Mouse (Mus musculus): Measurements from ENCODE around the gene Tnfrsf1b. TPM values are rescaled to one million over a fixed set of nuclear protein-coding genes. Genes with fewer than 3 reads are reported as not detected.

The Tnfrsf1b gene
- 7.9 and 8.3 TPM in 2 replicates for polyA plus RNA-seq (2015; fragmentation: Nextera tagmentation; extraction: Ambion mirVana)

DNA sequence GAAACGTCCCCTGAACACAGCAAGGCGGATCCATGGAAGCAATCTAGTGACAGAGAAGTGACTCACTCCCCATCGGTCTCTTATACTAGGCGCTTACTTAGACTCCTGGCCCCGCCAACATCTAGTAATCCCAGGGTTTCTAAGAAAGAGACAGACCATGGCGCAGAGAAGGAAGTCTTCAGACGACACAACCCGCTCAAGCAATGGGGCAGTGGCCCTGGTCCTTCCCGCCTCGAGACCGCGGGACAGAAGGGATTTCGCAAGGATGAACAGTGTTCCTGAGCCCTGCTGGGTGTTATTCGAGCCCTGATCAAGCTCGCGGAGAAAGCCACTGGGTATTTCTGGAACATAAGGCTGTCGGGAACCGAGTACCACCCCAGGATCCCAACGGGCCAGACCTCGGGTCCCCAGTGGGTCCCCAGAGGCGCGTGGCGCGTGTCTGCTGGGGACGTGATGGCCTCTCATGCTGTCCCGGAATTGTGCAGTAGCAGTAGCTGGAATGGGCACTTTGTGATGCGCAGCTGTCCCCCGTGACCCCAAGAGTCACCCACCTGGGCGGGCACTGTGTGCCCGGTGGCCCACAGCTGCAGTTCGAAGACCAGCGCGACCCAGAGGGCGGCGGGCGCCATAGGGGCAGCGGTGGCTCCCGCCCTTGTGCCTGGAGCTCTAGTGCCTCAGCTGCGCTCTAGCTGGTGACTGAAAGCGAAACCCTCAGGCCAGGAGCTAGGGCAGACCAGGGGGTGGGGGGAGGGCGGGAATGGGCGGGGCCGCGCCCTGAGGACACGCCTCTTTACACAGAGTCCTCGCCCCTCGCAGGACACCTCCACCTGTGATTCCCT is at the start of gene Tnfrsf1b:
Gene Tnfrsf1b (minus strand): TSS at position 698 of the 839 bp plus-strand sequence.
- peak; percentile 85 for ATAC-seq (ENCODE audit: insufficient read depth, low FRiP score)
- WGBS, result 2% methylated on average over 47 of the region's 47 CpGs
- Histone ChIP-seq H3K36me3 (ENCODE audit: control insufficient read depth, insufficient read depth, low read length) (no peaks in the 10 kb centered on the region), H3K27ac (ENCODE audit: low read length) (no peak within 1 kb of the TSS), H3K4me1 (ENCODE audit: control insufficient read depth, insufficient read depth, low read length) (0 out of 2 replicates have a peak, but pooled peaks cover 3% of the 10 kb centered on the region), H3K9ac (ENCODE audit: low read length) (peak within 1 kb of the TSS; percentile 69), H3K9me3 (replicated peaks; ENCODE audit: control insufficient read depth, low read length) (no peaks in the 10 kb centered on the region), H3K4me3 (replicated peaks; ENCODE audit: low read length) (peak within 1 kb of the TSS; percentile 54), H3K4me2 (ENCODE audit: low read depth, low read length) (peak within 1 kb of the TSS; percentile 66), H3K27me3 (ENCODE audit: control insufficient read depth, insufficient read depth, low read length) (peaks cover 18% of the 10 kb centered on the region)

DNA sequence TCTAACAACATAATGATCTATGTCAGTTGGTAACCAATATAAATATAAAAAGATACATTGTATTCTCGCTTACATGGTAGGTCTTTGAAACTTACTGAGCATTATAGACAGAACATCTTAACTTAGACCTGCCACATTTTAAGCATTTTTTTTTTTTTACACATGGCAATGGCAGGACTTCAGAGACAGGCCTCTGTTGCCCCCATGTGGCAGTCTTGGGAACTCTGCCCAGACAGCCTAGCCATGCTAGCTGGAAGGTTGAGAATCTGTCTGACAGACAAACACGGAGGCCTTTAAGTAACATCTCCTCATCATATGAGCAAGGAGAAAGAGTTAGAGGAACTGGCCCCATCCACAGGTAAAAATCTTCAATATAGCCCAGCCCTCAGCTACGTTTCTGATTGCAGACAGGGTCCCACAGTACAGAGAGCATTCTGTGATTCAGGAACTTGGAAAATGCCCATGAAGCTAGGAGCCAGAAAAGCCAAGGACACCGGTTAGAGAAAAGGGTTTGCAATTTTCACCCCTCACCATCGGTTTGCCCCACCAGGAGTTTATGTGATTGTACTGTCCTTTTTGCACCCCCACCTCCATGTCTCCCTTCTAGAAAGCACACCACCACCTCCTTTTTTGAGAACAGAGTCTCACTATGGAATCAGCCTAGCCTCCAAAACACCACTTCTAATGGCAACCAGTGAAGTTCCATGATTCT is 49.1 kb upstream of the Tnfrsf1b start:
- 51% methylated on average over 5 of the region's 5 CpGs for WGBS
- no peak overlapping the region for H3K9ac ChIP-seq (ENCODE audit: low read length)
- no peak overlapping the region for H3K4me2 ChIP-seq (ENCODE audit: low read depth, low read length)
- no peak overlapping the region for H3K27ac ChIP-seq (ENCODE audit: low read length)
- H3K27me3 ChIP-seq (ENCODE audit: control insufficient read depth, insufficient read depth, low read length), result no peaks in the 10 kb centered on the region
- no peaks in the 10 kb centered on the region for H3K9me3 ChIP-seq (replicated peaks; ENCODE audit: control insufficient read depth, low read length)
- H3K36me3 ChIP-seq (ENCODE audit: control insufficient read depth, insufficient read depth, low read length), result no peaks in the 10 kb centered on the region
- no peaks in the 10 kb centered on the region; the same call in 1 of the 2 replicates for H3K4me1 ChIP-seq (ENCODE audit: control insufficient read depth, insufficient read depth, low read length)
- no peak overlapping the region for H3K4me3 ChIP-seq (replicated peaks; ENCODE audit: low read length)
- ATAC-seq (ENCODE audit: insufficient read depth, low FRiP score), result no peak

DNA sequence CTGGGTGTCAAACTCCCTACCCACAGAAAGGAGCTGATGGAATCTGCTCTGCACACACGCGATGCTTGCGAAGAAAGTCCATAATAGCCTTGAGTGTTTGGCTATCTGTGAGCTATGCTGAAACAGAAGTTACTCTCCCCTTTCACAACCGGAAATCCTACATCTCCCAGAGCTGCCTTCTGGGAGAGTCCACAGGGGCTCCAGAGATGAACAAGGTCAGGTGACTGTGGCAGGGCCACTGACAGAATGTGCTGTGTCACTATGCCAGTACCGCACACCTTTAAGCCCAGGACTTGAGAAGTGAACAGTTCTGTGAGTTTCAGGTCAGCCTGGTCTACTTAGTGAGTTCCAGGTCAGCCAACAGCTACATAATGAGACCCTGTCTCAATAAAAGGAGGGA is 47.9 kb upstream of the Tnfrsf1b start:
- H3K4me3 ChIP-seq (replicated peaks; ENCODE audit: low read length), result no peak overlapping the region
- no peak overlapping the region for H3K9ac ChIP-seq (ENCODE audit: low read length)
- ATAC-seq (ENCODE audit: insufficient read depth, low FRiP score), result no peak
- H3K4me1 ChIP-seq (ENCODE audit: control insufficient read depth, insufficient read depth, low read length), result no peaks in the 10 kb centered on the region
- no peaks in the 10 kb centered on the region for H3K36me3 ChIP-seq (ENCODE audit: control insufficient read depth, insufficient read depth, low read length)
- WGBS, result 75% methylated on average over 5 of the region's 5 CpGs
- no peaks in the 10 kb centered on the region for H3K9me3 ChIP-seq (replicated peaks; ENCODE audit: control insufficient read depth, low read length)
- no peak overlapping the region for H3K27ac ChIP-seq (ENCODE audit: low read length)
- H3K27me3 ChIP-seq (ENCODE audit: control insufficient read depth, insufficient read depth, low read length), result no peaks in the 10 kb centered on the region
- no peak overlapping the region for H3K4me2 ChIP-seq (ENCODE audit: low read depth, low read length)

DNA sequence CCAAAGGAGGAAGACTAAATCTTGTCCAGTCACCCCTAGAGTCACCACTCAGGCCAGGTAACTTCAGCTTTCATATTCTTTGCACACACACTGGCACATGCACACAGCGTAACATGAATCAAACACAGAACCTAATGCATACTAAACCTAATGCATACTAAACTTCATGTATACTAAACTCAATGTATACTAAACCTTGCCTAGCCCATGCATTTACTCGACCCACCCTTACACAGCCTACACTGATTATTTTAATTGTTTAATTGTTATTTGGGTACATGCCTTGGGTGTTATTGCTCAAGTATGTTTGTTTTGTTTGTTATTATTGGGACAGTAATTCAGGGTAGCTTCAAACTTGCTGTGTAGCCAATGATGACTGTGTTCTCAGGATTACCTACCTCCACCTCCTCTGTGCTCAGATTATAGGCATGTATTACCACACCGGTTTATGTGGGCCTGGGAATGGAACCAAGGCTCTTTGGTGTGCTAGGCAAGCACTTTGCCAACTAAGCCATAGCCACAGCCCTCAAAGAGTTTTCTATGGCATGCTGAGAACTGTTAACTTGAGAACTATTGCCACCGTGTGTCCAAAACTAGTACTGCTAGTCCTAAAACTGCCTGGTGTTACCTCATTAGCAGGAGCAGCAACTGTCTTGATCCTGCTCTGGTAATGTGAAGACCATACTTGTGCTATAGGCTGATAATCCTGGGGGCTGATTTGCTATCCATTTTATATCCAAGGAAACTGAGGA is 39.9 kb upstream of the Tnfrsf1b start:
- Histone ChIP-seq H3K9ac (ENCODE audit: low read length) (no peak overlapping the region), H3K4me3 (replicated peaks; ENCODE audit: low read length) (no peak overlapping the region), H3K9me3 (replicated peaks; ENCODE audit: control insufficient read depth, low read length) (no peaks in the 10 kb centered on the region), H3K27ac (ENCODE audit: low read length) (no peak overlapping the region), H3K27me3 (ENCODE audit: control insufficient read depth, insufficient read depth, low read length) (no peaks in the 10 kb centered on the region), H3K4me1 (ENCODE audit: control insufficient read depth, insufficient read depth, low read length) (no peaks in the 10 kb centered on the region), H3K4me2 (ENCODE audit: low read depth, low read length) (no peak overlapping the region), H3K36me3 (ENCODE audit: control insufficient read depth, insufficient read depth, low read length) (no peaks in the 10 kb centered on the region)
- peak; percentile 29; the same call in 1 of the 2 replicates for ATAC-seq (ENCODE audit: insufficient read depth, low FRiP score)
- WGBS, result 44% methylated on average over 4 of the region's 4 CpGs

DNA sequence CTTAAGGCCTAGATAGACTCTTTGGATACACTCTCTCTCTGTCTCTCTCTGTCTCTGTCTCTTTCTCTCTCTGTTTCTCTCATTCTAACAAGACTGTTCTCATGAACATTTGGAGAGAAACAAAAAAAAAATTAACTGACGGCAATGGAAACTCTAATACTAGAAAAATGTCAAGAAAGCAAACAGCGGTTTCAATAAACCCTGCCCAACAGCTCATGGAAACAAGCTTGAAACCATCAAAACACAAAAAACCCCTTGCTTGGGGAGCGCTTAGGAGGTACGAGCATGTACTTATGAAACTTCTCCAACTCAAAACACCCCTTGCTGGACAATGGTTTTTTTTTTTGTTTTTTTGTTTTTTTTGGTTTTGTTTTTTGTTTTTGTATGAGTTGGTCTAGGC is 38.0 kb upstream of the Tnfrsf1b start:
- H3K4me2 ChIP-seq (ENCODE audit: low read depth, low read length), result no peak overlapping the region
- 92% methylated on average over 4 of the region's 4 CpGs for WGBS
- H3K27me3 ChIP-seq (ENCODE audit: control insufficient read depth, insufficient read depth, low read length), result no peaks in the 10 kb centered on the region
- H3K4me3 ChIP-seq (replicated peaks; ENCODE audit: low read length), result no peak overlapping the region
- no peak for ATAC-seq (ENCODE audit: insufficient read depth, low FRiP score)
- H3K36me3 ChIP-seq (ENCODE audit: control insufficient read depth, insufficient read depth, low read length), result no peaks in the 10 kb centered on the region
- no peaks in the 10 kb centered on the region for H3K4me1 ChIP-seq (ENCODE audit: control insufficient read depth, insufficient read depth, low read length)
- H3K9me3 ChIP-seq (replicated peaks; ENCODE audit: control insufficient read depth, low read length), result no peaks in the 10 kb centered on the region; the same call in 1 of the 2 replicates
- no peak overlapping the region for H3K27ac ChIP-seq (ENCODE audit: low read length)
- H3K9ac ChIP-seq (ENCODE audit: low read length), result no peak overlapping the region

DNA sequence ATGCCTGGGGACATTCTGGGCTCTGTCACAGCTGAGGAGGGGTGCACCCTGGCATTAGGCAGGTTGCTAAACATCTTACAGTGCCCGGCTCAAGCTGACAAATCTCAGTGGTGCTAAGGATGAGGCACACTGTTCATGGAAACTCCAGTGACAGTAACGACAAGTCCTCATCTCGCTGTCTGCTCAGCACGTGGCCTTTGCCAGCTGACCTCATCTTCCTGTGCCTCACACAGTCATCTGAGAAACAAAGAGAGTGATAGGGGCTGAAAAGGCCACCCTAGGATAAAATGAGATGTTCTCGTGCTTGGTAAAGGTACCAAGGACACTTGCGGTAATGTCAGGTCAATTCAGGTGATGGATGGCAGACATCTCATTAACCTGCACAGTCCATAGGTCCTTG is 36.8 kb upstream of the Tnfrsf1b start:
- 59% methylated on average over 6 of the region's 6 CpGs for WGBS
- Histone ChIP-seq H3K27me3 (ENCODE audit: control insufficient read depth, insufficient read depth, low read length) (no peaks in the 10 kb centered on the region), H3K9me3 (replicated peaks; ENCODE audit: control insufficient read depth, low read length) (no peaks in the 10 kb centered on the region; the same call in 1 of the 2 replicates), H3K4me1 (ENCODE audit: control insufficient read depth, insufficient read depth, low read length) (peaks cover 3% of the 10 kb centered on the region; the same call in 1 of the 2 replicates), H3K4me3 (replicated peaks; ENCODE audit: low read length) (no peak overlapping the region), H3K4me2 (ENCODE audit: low read depth, low read length) (no peak overlapping the region), H3K9ac (ENCODE audit: low read length) (no peak overlapping the region), H3K36me3 (ENCODE audit: control insufficient read depth, insufficient read depth, low read length) (no peaks in the 10 kb centered on the region), H3K27ac (ENCODE audit: low read length) (no peak overlapping the region)
- no peak for ATAC-seq (ENCODE audit: insufficient read depth, low FRiP score)

DNA sequence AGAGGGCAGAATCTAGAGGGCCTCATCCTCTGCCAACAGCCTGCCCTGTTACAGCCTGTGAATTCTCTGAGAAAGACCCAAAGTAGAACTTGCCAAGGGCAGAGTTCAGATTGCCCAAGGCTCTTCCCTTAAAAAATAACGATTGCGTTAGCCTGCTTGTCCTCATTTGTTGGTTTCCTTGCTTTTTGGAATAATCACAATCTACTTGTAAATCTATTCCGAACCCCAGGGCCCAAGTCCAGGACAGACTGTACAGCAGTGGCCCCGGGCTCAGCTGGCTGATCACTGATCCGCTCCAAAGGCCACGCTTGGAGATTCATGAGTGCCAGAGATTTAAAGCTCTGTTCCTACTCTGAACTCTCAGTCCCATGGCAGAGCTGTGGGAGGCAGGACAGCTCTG is 34.3 kb upstream of the Tnfrsf1b start:
- Histone ChIP-seq H3K27me3 (ENCODE audit: control insufficient read depth, insufficient read depth, low read length) (no peaks in the 10 kb centered on the region), H3K4me2 (ENCODE audit: low read depth, low read length) (no peak overlapping the region), H3K4me3 (replicated peaks; ENCODE audit: low read length) (no peak overlapping the region), H3K4me1 (ENCODE audit: control insufficient read depth, insufficient read depth, low read length) (peaks cover 3% of the 10 kb centered on the region; the same call in 1 of the 2 replicates), H3K27ac (ENCODE audit: low read length) (no peak overlapping the region), H3K36me3 (ENCODE audit: control insufficient read depth, insufficient read depth, low read length) (no peaks in the 10 kb centered on the region), H3K9me3 (replicated peaks; ENCODE audit: control insufficient read depth, low read length) (no peaks in the 10 kb centered on the region; the same call in 1 of the 2 replicates), H3K9ac (ENCODE audit: low read length) (no peak overlapping the region)
- no peak for ATAC-seq (ENCODE audit: insufficient read depth, low FRiP score)
- WGBS, result 87% methylated on average over 6 of the region's 6 CpGs

DNA sequence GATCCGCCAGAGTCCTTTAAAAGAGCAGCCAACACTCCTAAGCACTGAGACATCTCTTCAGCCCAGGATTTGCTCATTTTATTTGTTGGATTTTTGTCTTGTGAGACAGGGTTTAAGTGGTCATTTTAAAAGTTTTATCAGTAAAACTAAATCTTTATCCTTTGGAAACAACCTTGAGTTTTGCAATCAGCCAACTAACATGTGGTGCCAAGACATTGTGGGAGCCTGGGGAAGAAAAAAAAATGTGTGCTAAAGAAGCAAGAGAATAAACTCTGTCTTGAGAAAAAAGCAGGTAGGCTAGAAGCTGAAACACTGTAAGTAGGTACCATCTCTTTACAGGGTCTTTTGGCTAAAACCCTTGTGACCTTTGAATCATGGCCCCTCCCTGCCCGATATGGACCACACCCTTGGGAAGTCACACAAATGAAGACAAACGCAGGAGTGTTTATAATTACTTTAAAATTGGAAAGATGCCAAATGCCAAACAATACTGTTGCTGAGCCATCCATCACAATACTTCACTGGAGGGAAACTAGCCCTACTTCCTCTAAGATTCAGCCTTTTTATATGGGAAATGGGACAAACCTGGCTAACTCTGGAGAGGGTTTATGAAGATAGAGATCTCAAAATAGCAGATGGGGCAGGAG is 32.2 kb upstream of the Tnfrsf1b start:
- Histone ChIP-seq H3K9me3 (replicated peaks; ENCODE audit: control insufficient read depth, low read length) (no peaks in the 10 kb centered on the region; the same call in 1 of the 2 replicates), H3K4me3 (replicated peaks; ENCODE audit: low read length) (no peak overlapping the region), H3K9ac (ENCODE audit: low read length) (no peak overlapping the region), H3K27ac (ENCODE audit: low read length) (no peak overlapping the region), H3K27me3 (ENCODE audit: control insufficient read depth, insufficient read depth, low read length) (no peaks in the 10 kb centered on the region), H3K36me3 (ENCODE audit: control insufficient read depth, insufficient read depth, low read length) (no peaks in the 10 kb centered on the region), H3K4me2 (ENCODE audit: low read depth, low read length) (no peak overlapping the region), H3K4me1 (ENCODE audit: control insufficient read depth, insufficient read depth, low read length) (peaks cover 3% of the 10 kb centered on the region; the same call in 1 of the 2 replicates)
- WGBS, result 39% methylated on average over 3 of the region's 3 CpGs
- peak; percentile 66 for ATAC-seq (ENCODE audit: insufficient read depth, low FRiP score)
